Mouse (Mus musculus) stomach, postnatal 0 days (tissue): ENCODE results near the gene Cks1b.

Source experiments
- CTCF ChIP-seq: IDR thresholded peaks from 2 replicates; pipeline ENCODE4 v1.5.1; 2016; ENCODE audit warnings: antibody characterized with exemption, low read depth, mild to moderate bottlenecking, moderate library complexity
- EP300 ChIP-seq: optimal IDR thresholded peaks from 2 replicates; pipeline ENCODE3; 2016; ENCODE audit warnings: antibody characterized with exemption

GRCm38 (mm10) chr3:89402693-89403092 lies 15.5 kb downstream of the Cks1b start, which contains the start of gene Lenep:
- TF ChIP-seq CTCF (no peak), EP300 (no peak)
